Mouse (Mus musculus) small intestine, adult 2 months (tissue): ENCODE results near the gene 2210017I01Rik.

Experiments
- CTCF ChIP-seq: fragments of 200-500 bp; IDR thresholded peaks from 2 replicates; pipeline ENCODE4 v1.5.1; 2012; ENCODE audit warnings: low read depth, mild to moderate bottlenecking, control low read depth, inconsistent platforms, low read length, moderate library complexity, mixed read lengths; ENCODE audit not compliant: insufficient replicate concordance, insufficient read length; ENCODE audit errors: extremely low read depth
- POLR2A ChIP-seq: fragments of 200-500 bp; IDR thresholded peaks from 2 replicates; pipeline ENCODE4 v1.6.1; 2012; ENCODE audit warnings: low read depth, mild to moderate bottlenecking, control low read depth, inconsistent platforms, low read length, moderate library complexity

DNA sequence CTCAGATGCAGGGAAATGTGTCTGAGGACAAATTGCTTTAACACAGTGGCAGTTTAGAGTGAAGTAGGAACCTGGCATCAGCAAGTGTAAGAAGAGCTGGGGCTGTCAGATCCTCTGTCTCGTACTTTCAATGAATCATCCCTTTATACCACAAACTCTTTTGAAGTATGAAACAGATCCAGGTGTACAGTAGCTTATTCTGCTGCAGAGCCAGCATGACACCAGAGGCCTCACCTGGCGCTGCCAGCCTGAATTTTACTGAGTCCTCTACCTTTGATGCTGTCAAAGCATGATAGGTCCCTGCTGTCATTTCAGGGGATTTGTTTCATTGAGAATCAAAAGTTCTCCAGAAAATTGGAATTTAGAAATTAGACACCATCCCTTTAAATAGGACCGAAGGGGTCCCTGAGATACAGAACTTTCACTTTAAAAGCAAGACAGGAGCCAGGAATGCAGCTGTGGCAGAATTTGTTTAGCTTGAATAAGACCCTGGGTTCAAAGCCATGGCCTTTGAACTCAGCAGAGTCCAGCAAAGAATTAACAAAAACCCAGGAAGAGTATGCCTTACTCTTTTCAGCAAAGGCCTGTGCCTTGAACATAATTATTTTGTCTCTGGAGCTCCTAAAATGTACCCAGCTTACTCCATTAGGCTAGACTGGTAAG lies 24.0 kb downstream of the 2210017I01Rik start:
- TF ChIP-seq POLR2A = no peak
- TF ChIP-seq CTCF = no peak
